Mouse (Mus musculus) neural tube, embryonic 14.5 days (tissue): ENCODE measurements at regions not wholly inside any gene's neighbourhood (a gene's known extent, or its start where the extent isn't known, plus 50 kb on each side); places are given as distances from the start of the nearest gene placed in this dataset.

Experiments used
- ATAC-seq: fragments of 200-750 bp; cut with Nextera tagmentation; 2 replicates; pipeline ENCODE4 v1.8.0; 2017; ENCODE audit warnings: low read depth, mild to moderate bottlenecking, moderate TSS enrichment, moderate library complexity
- H3K27ac ChIP-seq: fragments of 300-500 bp; sonication (generic); 2 replicates; pipeline ENCODE4 v1.5.1; 2014; ENCODE audit warnings: low read depth, mild to moderate bottlenecking, control low read depth, low read length, moderate library complexity, mixed read lengths
- H3K27me3 ChIP-seq: fragments of 300-500 bp; sonication (generic); 2 replicates; pipeline ENCODE4 v1.6.1; 2014; ENCODE audit warnings: low read length; ENCODE audit not compliant: control insufficient read depth, insufficient read depth
- H3K36me3 ChIP-seq: fragments of 300-500 bp; sonication (generic); 2 replicates; pipeline ENCODE4 v1.6.1; 2014; ENCODE audit warnings: low read length, mixed read lengths; ENCODE audit not compliant: control insufficient read depth, insufficient read depth
- H3K4me1 ChIP-seq: fragments of 300-500 bp; sonication (generic); 2 replicates; pipeline ENCODE4 v1.6.1; 2014; ENCODE audit warnings: low read length; ENCODE audit not compliant: control insufficient read depth, insufficient read depth
- H3K4me2 ChIP-seq: fragments of 300-500 bp; sonication (generic); 2 replicates; pipeline ENCODE4 v1.6.1; 2014; ENCODE audit warnings: mild to moderate bottlenecking, low read depth, low read length, control low read depth
- H3K4me3 ChIP-seq: fragments of 300-500 bp; sonication (generic); 2 replicates; pipeline ENCODE4 v1.5.1; 2014; ENCODE audit warnings: low read depth, low read length, control low read depth, mixed read lengths
- H3K9ac ChIP-seq: fragments of 300-500 bp; sonication (generic); replicated peaks from 2 replicates; pipeline ENCODE4 v1.6.1; 2014; ENCODE audit warnings: low read depth, mild to moderate bottlenecking, control low read depth, low read length, mixed read lengths
- H3K9me3 ChIP-seq: fragments of 300-500 bp; sonication (generic); 2 replicates; pipeline ENCODE4 v1.6.1; 2016; ENCODE audit warnings: low read length; ENCODE audit not compliant: control insufficient read depth
- WGBS: fragments of 180-500 bp; shearing (Covaris S2); extraction: QIAGEN DNeasy Blood & Tissue Kit; methylation state at CpG from one replicate; pipeline ENCODE4 v1.1.7; 2014; 5-methylcytosine and 5-hydroxymethylcytosine counted together

DNA sequence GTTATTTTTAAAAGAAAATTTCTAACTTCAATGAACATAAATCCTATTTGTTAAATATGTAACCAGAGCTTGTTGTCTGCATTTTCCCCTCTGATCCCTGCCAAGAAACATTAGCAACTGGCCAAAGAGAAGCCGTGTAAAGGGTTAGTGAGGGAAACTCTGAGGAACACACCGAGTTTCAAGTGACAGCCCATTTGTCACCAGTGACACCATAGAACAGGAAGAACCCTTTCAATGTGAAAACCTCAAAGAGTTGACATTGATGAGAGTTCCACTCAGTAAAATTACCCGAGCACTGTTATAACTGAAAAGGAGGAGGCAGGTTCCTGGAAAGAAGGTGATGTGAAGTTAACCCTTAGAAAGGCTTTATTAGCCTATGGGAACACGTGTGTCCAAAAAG, 127.5 kb upstream of the Hhip start:
- Histone ChIP-seq H3K36me3 (no peaks in the 10 kb centered on the region), H3K4me3 (no peak overlapping the region), H3K4me1 (no peaks in the 10 kb centered on the region), H3K4me2 (no peak overlapping the region), H3K27me3 (no peaks in the 10 kb centered on the region), H3K9ac (no peak overlapping the region), H3K9me3 (no peaks in the 10 kb centered on the region), H3K27ac (no peak overlapping the region)
- no peak for ATAC-seq
- WGBS: 53% methylated on average over 4 of the region's 4 CpGs

DNA sequence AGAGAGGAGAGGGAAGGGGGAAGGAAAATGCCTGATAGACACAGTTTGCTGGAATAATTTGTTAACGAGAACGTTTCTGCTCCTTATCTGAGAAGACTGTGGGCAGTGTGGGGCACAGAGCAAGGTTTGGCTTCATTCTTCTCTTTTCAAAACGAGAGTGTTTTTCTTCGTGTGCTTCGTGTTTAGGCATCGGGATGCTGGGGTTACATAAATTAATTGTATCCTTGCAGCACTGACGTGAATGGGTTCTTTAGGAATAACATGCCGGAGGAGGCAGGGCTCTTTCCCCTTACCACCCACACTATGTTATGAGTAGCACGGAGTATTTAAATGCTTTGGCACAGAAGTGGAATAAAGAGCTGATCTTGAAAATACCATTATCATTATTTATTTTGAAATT, 110.9 kb upstream of the Hhip start:
- Histone ChIP-seq H3K27me3 (no peaks in the 10 kb centered on the region), H3K27ac (no peak overlapping the region), H3K9ac (no peak overlapping the region), H3K4me1 (no peaks in the 10 kb centered on the region), H3K4me3 (no peak overlapping the region), H3K36me3 (no peaks in the 10 kb centered on the region), H3K9me3 (no peaks in the 10 kb centered on the region), H3K4me2 (no peak overlapping the region)
- WGBS: 56% methylated on average over 9 of the region's 9 CpGs
- no peak for ATAC-seq

GRCm38 (mm10) chr8:80149458-80150083, 91.8 kb upstream of the Hhip start:
- Histone ChIP-seq H3K27me3 (no peaks in the 10 kb centered on the region), H3K4me1 (no peaks in the 10 kb centered on the region), H3K9ac (no peak overlapping the region), H3K9me3 (no peaks in the 10 kb centered on the region), H3K36me3 (no peaks in the 10 kb centered on the region), H3K27ac (no peak overlapping the region), H3K4me3 (no peak overlapping the region), H3K4me2 (no peak overlapping the region)
- WGBS: 38% methylated on average over 9 of the region's 9 CpGs
- ATAC-seq: no peak

- Histone ChIP-seq H3K9ac (no peak overlapping the region), H3K9me3 (no peaks in the 10 kb centered on the region), H3K4me2 (no peak overlapping the region), H3K27ac (no peak overlapping the region), H3K36me3 (no peaks in the 10 kb centered on the region), H3K4me3 (no peak overlapping the region), H3K4me1 (no peaks in the 10 kb centered on the region), H3K27me3 (no peaks in the 10 kb centered on the region)
- ATAC-seq: no peak
- 94% methylated on average over 3 of the region's 3 CpGs for WGBS
These were observed 90.1 kb upstream of the Hhip start for GRCm38 (mm10) chr8:80147929-80148328.

DNA sequence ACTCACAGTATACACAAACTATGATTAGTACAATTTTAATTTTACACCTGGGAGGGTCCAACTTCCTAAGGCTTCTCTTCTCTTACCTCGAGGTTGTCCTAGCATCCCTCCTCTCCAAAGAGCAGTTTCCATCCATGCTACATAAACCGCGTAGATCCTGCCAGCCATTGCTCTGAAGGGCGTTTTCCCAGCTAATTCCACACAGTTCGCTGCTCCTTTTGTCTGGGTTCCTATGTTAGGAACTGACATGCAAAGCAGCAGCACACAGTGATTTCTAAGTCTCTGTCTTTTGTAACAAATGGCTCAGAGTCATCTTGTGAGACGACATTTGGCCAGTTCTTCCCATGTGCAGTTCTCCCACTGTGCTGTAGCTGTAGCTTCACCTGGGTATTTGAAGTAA, 80.7 kb upstream of the Hhip start:
- no peaks in the 10 kb centered on the region for H3K36me3 ChIP-seq
- H3K9ac ChIP-seq: no peak overlapping the region
- no peak overlapping the region for H3K4me2 ChIP-seq
- 56% methylated on average over 6 of the region's 6 CpGs for WGBS
- H3K4me1 ChIP-seq: no peaks in the 10 kb centered on the region
- H3K27ac ChIP-seq: no peak overlapping the region
- no peak for ATAC-seq
- H3K4me3 ChIP-seq: no peak overlapping the region
- no peaks in the 10 kb centered on the region for H3K9me3 ChIP-seq
- H3K27me3 ChIP-seq: no peaks in the 10 kb centered on the region

DNA sequence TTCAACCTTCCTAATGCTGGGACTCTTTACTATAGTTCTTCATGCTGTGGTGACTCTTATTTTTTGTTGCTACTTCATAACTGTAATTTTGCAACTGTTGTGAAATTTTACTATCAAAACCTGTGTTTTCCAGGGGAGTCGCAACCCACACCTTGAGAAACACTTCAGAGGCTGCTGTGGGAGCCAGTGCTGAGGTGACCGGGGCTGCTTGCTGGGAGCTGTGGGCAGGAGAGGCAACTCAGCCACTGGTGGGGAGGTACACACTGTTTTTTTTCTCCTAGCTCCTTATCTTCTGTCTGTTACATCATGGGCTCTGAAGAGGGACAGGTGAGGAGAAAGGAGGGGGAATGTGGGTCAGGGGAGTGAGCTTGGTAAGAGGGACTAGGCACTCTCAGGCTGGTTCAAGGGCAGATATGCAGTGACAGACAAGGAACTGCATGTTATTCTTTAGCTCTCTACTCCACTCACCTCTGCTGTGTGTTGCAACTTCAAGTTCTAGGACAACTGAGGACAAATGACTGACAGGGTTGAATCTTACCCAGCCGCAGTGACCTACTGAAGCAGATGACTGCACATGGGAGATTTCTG, 62.7 kb upstream of the Hhip start:
- no peak overlapping the region for H3K4me3 ChIP-seq
- H3K4me2 ChIP-seq: no peak overlapping the region
- no peak overlapping the region for H3K9ac ChIP-seq
- no peak overlapping the region for H3K27ac ChIP-seq
- no peaks in the 10 kb centered on the region for H3K4me1 ChIP-seq
- no peak for ATAC-seq
- H3K36me3 ChIP-seq: no peaks in the 10 kb centered on the region
- H3K9me3 ChIP-seq: no peaks in the 10 kb centered on the region
- 94% methylated on average over 3 of the region's 3 CpGs for WGBS
- no peaks in the 10 kb centered on the region for H3K27me3 ChIP-seq

- Histone ChIP-seq H3K9ac (no peak overlapping the region), H3K4me2 (no peak overlapping the region), H3K36me3 (no peaks in the 10 kb centered on the region), H3K9me3 (no peaks in the 10 kb centered on the region), H3K27me3 (no peaks in the 10 kb centered on the region), H3K27ac (no peak overlapping the region), H3K4me3 (no peak overlapping the region), H3K4me1 (no peaks in the 10 kb centered on the region)
- 43% methylated on average over 4 of the region's 4 CpGs for WGBS
- ATAC-seq: no peak
These were observed 59.5 kb upstream of the Hhip start for GRCm38 (mm10) chr8:80117328-80117727.
